Mouse (Mus musculus): ENCODE data around the gene Astn2. TPM values are rescaled to one million over a fixed set of nuclear protein-coding genes. Genes with fewer than 3 reads are reported as not detected.

Astn2 gene
- polyA plus RNA-seq, 1 experiment, result not detected

DNA sequence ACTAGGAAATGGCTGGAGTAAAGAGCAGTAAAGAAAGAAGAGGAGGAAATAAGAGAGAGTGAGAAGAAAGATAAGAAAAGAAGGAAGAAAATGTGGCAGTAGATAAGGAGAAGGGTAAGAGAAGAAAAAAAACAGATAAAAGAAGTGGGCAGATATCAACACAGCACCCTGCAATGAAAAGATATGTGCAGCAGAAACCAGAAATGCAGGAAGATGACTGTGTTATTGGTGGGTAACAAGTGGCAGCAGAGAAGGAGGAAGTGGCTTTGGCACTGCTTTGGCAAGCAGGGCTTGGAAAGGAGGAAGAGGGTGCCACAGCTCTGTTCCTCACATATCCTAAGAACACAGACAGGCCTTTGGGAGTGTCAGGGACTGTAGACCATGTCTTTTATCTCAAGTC is 347.2 kb downstream of the Astn2 start:
- H3K27ac ChIP-seq (ENCODE audit: insufficient read depth, low read depth, low read length), result no peak overlapping the region
- TF ChIP-seq POLR2A (IDR thresholded peaks at IDR 0.05; ENCODE audit: insufficient read depth, low read depth, low read length), result no peak
- no peak for TF ChIP-seq CTCF (IDR thresholded peaks at IDR 0.05; ENCODE audit: insufficient read depth, low read depth, low read length)
- no peak overlapping the region for H3K4me3 ChIP-seq (ENCODE audit: insufficient read depth, low read depth, low read length)
- H3K4me1 ChIP-seq (ENCODE audit: control insufficient read depth, insufficient read depth, low read length), result no peaks in the 10 kb centered on the region

- no peaks in the 10 kb centered on the region for H3K4me1 ChIP-seq (ENCODE audit: control insufficient read depth, insufficient read depth, low read length)
- no peak overlapping the region for H3K4me3 ChIP-seq (ENCODE audit: insufficient read depth, low read depth, low read length)
- TF ChIP-seq POLR2A (IDR thresholded peaks at IDR 0.05; ENCODE audit: insufficient read depth, low read depth, low read length) (no peak), CTCF (IDR thresholded peaks at IDR 0.05; ENCODE audit: insufficient read depth, low read depth, low read length) (no peak)
- WGBS, result 76% methylated on average over 4 of the region's 4 CpGs
- H3K27ac ChIP-seq (ENCODE audit: insufficient read depth, low read depth, low read length), result no peak overlapping the region
These were observed 348.7 kb downstream of the Astn2 start for GRCm38 (mm10) chr4:66055690-66056089.

DNA sequence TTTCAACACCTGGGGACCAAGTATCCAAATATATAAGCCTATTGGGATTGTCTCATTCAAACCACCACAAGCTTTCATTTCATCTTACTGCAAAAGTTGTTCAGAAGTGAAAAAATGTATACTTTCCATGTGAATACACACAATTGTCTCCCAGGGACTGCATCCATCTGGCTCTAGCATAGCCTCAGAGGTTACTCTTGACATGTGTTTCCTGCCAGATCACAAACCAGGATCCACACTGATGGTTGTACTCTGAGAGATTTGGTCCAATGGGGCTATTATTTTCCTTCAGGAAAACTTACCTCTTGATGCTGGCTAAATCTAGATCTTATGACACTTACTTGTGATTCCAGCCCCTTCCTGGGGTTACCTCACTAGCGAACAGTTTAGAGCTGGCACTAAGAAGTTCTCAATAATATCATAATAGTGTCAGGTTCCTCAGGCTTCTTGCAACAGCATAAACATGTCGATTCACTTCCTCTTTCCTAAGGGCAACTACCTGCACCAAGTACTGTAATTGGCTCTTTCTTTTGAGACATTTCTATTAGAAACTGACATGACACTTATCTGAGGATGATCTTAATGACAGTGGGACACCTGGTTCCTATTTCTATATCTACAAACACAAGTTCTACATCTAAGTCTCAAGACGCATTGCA is 361.3 kb downstream of the Astn2 start:
- 94% methylated on average over 3 of the region's 3 CpGs for WGBS

DNA sequence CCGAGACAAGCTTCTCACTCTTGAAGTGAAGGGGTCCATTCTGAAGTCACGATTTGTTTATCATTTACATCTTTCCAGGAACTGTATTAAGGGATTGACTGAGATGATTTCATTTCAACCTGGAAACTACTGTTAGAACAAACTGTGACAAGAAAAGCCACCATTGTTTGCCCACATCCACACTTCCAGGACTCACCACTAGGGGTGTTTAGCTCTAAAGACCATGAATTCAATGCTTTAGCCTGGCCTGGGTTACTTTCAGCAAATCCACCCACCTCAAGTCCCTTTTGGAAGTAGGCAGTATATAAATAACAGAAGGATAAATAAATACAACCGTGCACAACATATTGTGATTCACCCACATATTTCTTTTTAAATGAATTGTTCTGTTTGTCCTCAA is 370.6 kb downstream of the Astn2 start:
- no peak overlapping the region for H3K4me3 ChIP-seq (ENCODE audit: insufficient read depth, low read depth, low read length)
- TF ChIP-seq POLR2A (IDR thresholded peaks at IDR 0.05; ENCODE audit: insufficient read depth, low read depth, low read length) (no peak), CTCF (IDR thresholded peaks at IDR 0.05; ENCODE audit: insufficient read depth, low read depth, low read length) (no peak)
- no peak overlapping the region for H3K27ac ChIP-seq (ENCODE audit: insufficient read depth, low read depth, low read length)
- H3K4me1 ChIP-seq (ENCODE audit: control insufficient read depth, insufficient read depth, low read length), result no peaks in the 10 kb centered on the region
- 73% methylated on average over 3 of the region's 3 CpGs for WGBS

More for the DNA sequence above, 361.3 kb downstream of the Astn2 start:
- H3K4me3 ChIP-seq (ENCODE audit: insufficient read depth, low read depth, low read length), result no peak overlapping the region
- H3K27ac ChIP-seq (ENCODE audit: insufficient read depth, low read depth, low read length), result no peak overlapping the region
- no peaks in the 10 kb centered on the region for H3K4me1 ChIP-seq (ENCODE audit: control insufficient read depth, insufficient read depth, low read length)
- TF ChIP-seq POLR2A (IDR thresholded peaks at IDR 0.05; ENCODE audit: insufficient read depth, low read depth, low read length), result no peak
- no peak for TF ChIP-seq CTCF (IDR thresholded peaks at IDR 0.05; ENCODE audit: insufficient read depth, low read depth, low read length)

DNA sequence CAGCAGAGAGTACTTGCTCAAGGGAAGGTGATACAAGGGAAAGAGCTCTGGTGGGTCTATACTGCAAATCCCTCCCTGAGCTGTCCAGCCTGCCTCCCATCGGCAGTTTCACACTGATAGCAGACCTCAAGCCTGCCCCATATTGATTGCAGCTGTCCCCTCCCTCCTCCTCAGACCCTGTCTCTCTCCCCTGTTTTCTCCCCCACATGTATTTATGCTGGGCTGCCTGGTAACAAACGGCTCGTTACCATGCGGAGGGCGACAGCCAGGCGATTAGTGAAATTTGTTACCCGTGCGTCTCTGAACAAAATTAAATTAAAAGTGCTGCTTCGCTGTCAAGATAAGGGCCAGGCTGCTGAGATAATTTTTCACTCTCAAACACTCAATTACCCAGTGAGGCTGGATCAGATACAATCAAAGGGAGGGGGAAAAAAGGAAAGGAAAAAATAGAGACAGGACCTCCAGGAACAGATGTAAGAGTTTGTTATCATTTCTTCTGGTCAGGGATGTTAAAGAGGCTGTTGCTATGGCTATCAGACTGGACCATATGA is 373.0 kb downstream of the Astn2 start:
- H3K27ac ChIP-seq (ENCODE audit: insufficient read depth, low read depth, low read length), result no peak overlapping the region
- TF ChIP-seq CTCF (IDR thresholded peaks at IDR 0.05; ENCODE audit: insufficient read depth, low read depth, low read length) (no peak), POLR2A (IDR thresholded peaks at IDR 0.05; ENCODE audit: insufficient read depth, low read depth, low read length) (no peak)
- no peaks in the 10 kb centered on the region for H3K4me1 ChIP-seq (ENCODE audit: control insufficient read depth, insufficient read depth, low read length)
- WGBS, result 49% methylated on average over 9 of the region's 9 CpGs
- H3K4me3 ChIP-seq (ENCODE audit: insufficient read depth, low read depth, low read length), result no peak overlapping the region

DNA sequence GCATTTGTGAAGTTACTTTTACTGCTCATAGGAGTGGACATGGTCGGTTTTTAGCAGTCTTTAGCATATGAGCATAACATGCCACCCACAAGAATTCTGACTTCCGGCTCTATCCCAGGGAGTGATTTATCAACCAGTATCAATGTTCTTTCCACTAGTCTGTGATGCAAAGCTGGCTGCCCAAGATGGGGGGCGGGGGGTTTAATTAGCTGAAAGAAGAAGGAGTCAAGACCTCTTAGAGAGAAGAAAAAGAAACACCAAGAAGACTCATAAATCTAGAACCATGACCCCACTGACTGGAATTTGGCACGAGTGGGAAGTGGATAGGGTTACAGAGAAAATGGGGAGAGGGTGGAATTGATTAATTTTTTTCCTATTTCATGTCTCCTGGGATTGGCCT is 374.5 kb downstream of the Astn2 start:
- no peaks in the 10 kb centered on the region for H3K4me1 ChIP-seq (ENCODE audit: control insufficient read depth, insufficient read depth, low read length)
- H3K4me3 ChIP-seq (ENCODE audit: insufficient read depth, low read depth, low read length), result no peak overlapping the region
- TF ChIP-seq CTCF (IDR thresholded peaks at IDR 0.05; ENCODE audit: insufficient read depth, low read depth, low read length) (no peak), POLR2A (IDR thresholded peaks at IDR 0.05; ENCODE audit: insufficient read depth, low read depth, low read length) (no peak)
- H3K27ac ChIP-seq (ENCODE audit: insufficient read depth, low read depth, low read length), result no peak overlapping the region
- WGBS, result 87% methylated on average over 4 of the region's 4 CpGs

GRCm38 (mm10) chr4:66027866-66028265 is 376.5 kb downstream of the Astn2 start:
- H3K27ac ChIP-seq (ENCODE audit: insufficient read depth, low read depth, low read length), result no peak overlapping the region
- H3K4me1 ChIP-seq (ENCODE audit: control insufficient read depth, insufficient read depth, low read length), result no peaks in the 10 kb centered on the region
- no peak for TF ChIP-seq POLR2A (IDR thresholded peaks at IDR 0.05; ENCODE audit: insufficient read depth, low read depth, low read length)
- no peak for TF ChIP-seq CTCF (IDR thresholded peaks at IDR 0.05; ENCODE audit: insufficient read depth, low read depth, low read length)
- 90% methylated on average over 1 of the region's 1 CpGs for WGBS
- H3K4me3 ChIP-seq (ENCODE audit: insufficient read depth, low read depth, low read length), result no peak overlapping the region

DNA sequence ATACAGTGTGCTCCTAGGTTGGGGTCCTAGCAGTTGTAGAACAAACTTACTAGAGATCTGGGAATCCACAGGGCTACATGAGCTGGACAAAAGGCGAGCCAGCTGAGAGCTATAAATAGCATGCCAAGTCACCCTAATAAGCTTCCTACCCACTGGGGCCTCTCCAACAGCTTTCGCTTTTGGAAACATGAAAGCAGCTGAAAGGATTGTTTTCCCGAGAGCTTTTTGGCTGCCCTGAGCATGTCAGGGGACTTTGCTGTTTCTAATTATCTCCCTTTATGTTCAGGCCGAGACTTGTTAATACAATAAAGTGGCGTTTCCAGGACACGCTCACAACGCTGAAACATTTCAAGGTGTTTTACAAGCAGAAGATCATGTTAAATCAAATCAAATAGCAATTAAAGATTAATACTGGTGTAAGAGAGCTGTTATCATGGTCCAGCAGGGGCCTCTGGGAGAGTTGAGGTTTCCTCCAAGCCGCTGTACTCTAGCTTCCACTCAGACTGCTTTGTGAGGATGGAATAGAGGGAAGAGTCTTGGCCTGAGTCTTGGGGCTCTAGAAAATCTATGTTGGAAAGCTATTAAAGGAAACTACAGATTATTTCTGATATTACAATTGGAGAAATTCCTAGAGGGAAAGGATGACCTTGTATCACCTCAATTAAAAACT is 378.9 kb downstream of the Astn2 start:
- H3K4me1 ChIP-seq (ENCODE audit: control insufficient read depth, insufficient read depth, low read length), result no peaks in the 10 kb centered on the region
- H3K4me3 ChIP-seq (ENCODE audit: insufficient read depth, low read depth, low read length), result no peak overlapping the region
- WGBS, result 31% methylated on average over 8 of the region's 8 CpGs
- TF ChIP-seq POLR2A (IDR thresholded peaks at IDR 0.05; ENCODE audit: insufficient read depth, low read depth, low read length) (no peak), CTCF (IDR thresholded peaks at IDR 0.05; ENCODE audit: insufficient read depth, low read depth, low read length) (no peak)
- H3K27ac ChIP-seq (ENCODE audit: insufficient read depth, low read depth, low read length), result no peak overlapping the region

DNA sequence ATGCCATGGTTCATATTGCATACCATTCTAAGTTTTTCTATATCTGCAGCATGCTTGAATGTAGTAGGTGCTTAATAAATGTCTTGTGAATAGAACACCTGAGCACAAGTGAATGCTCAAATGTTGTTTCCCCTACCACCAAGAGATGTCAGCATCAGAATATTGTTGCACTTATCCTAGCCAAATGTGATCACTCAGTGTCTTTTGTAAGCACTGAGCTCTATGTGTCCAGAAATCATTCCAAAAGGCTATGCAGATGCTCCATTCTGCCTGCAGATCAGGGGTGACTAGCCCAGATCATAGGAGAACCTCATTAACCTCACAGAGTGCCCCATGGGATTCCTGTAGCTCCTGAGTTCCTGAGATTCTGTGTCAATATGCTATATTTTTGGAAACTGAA is 401.5 kb downstream of the Astn2 start:
- TF ChIP-seq CTCF (IDR thresholded peaks at IDR 0.05; ENCODE audit: insufficient read depth, low read depth, low read length) (no peak), POLR2A (IDR thresholded peaks at IDR 0.05; ENCODE audit: insufficient read depth, low read depth, low read length) (no peak)
- Histone ChIP-seq H3K4me3 (ENCODE audit: insufficient read depth, low read depth, low read length) (no peak overlapping the region), H3K4me1 (ENCODE audit: control insufficient read depth, insufficient read depth, low read length) (no peaks in the 10 kb centered on the region), H3K27ac (ENCODE audit: insufficient read depth, low read depth, low read length) (no peak overlapping the region)
